Mouse (Mus musculus): Measurements from ENCODE around the gene Sphk1. TPM values are rescaled to one million over a fixed set of nuclear protein-coding genes. Genes with fewer than 3 reads are reported as not detected.

The Sphk1 gene
- polyA plus RNA-seq, 1 experiment from 2014 or later = 3.3 TPM

DNA sequence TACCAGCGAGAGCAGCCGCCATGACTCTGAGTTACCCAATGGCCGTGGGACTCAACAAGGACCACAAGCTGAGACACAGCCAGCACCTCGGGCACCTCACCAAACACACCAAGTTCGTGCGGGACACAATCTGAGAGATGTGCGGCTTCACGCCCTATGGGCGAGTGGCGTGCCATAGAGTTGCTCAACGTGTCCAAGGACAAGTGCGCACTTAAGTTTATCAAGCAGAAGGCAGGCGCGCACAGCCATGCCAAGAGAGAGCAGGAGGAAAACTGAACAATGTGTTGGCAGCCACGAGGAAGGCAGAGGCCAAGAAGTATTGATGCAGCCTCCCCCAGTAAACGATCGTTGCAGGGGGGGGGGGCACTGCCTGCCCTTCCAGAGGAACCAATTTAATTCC is 26.2 kb upstream of the Sphk1 start:
- no peak overlapping the region for H3K9ac ChIP-seq (replicated peaks; ENCODE audit: low read depth, low read length)

DNA sequence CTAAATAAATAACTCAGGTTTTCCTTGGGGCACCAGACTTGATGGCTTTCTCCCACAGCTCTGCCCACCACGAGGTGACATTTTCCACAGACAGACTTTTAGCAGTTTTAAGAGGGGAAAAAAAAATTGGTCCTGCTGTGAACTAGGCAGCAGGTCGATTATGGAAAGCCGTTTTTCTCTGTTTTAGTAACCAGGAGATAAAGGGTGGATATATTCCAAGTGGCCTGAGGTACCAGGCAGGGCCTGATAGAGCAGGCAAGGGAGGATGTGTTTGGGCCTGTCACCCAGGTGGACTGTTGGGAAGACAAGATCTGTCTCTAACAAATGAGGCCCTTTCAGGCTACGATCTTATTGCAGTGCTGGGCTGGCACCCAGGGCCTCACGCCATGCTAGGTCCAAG is 25.2 kb upstream of the Sphk1 start:
- Histone ChIP-seq H3K4me1 (replicated peaks; ENCODE audit: control insufficient read depth, insufficient read depth, low read length) (peaks cover 3% of the 10 kb centered on the region; the same call in 1 of the 2 replicates), H3K27ac (ENCODE audit: low read length) (no peak overlapping the region), H3K4me2 (ENCODE audit: low read length) (no peak overlapping the region), H3K4me3 (replicated peaks; ENCODE audit: low read length) (no peak overlapping the region), H3K9ac (replicated peaks; ENCODE audit: low read depth, low read length) (no peak overlapping the region), H3K36me3 (ENCODE audit: control insufficient read depth, insufficient read depth) (no peaks in the 10 kb centered on the region), H3K9me3 (ENCODE audit: control insufficient read depth, low read length) (no peaks in the 10 kb centered on the region), H3K27me3 (replicated peaks; ENCODE audit: control insufficient read depth, insufficient read depth, low read length) (0 out of 2 replicates have a peak, but pooled peaks cover 2% of the 10 kb centered on the region)
- no peak for ATAC-seq
- 73% methylated on average over 5 of the region's 5 CpGs for WGBS

More for the DNA sequence above, 26.2 kb upstream of the Sphk1 start:
- no peaks in the 10 kb centered on the region for H3K9me3 ChIP-seq (ENCODE audit: control insufficient read depth, low read length)
- H3K4me3 ChIP-seq (replicated peaks; ENCODE audit: low read length) = no peak overlapping the region
- H3K27me3 ChIP-seq (replicated peaks; ENCODE audit: control insufficient read depth, insufficient read depth, low read length) = 0 out of 2 replicates have a peak, but pooled peaks cover 2% of the 10 kb centered on the region
- H3K27ac ChIP-seq (ENCODE audit: low read length) = no peak overlapping the region
- WGBS = 76% methylated on average over 17 of the region's 17 CpGs
- H3K4me2 ChIP-seq (ENCODE audit: low read length) = no peak overlapping the region
- H3K36me3 ChIP-seq (ENCODE audit: control insufficient read depth, insufficient read depth) = no peaks in the 10 kb centered on the region
- no peak for ATAC-seq
- peaks cover 3% of the 10 kb centered on the region; the same call in 1 of the 2 replicates for H3K4me1 ChIP-seq (replicated peaks; ENCODE audit: control insufficient read depth, insufficient read depth, low read length)

DNA sequence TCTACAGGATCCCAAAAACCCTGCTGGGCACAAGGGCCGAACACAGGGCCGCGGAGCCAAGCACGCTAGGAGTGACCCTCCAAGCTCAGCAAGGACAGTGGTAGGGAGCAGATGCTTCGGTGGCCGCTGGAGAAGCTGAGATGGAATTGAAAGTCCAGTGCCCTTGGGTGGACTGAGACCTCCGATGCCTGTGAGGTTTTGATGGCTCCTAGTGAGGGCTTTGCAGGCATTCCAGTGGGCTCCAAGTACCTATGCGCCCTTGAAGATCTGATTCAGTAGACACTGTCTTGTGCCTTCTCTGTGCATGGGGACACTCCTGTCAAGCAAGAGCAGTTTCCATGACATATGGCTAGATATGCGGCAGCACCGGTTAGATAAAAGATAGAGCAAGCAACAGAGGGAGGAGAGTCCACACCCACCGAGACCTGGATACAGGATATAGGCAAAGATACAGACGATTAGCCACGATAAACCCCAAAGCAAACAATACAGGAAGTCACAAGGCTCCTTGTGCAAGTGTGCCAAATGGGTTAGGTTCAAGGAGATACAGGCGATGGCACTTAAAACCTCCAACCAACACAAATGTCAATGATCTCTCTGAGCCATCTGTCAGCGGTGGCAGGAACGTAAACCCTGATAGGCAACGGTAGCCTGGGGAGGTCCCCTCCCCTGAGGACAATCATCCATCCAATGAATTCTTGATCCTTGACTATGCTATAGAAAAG is 24.4 kb upstream of the Sphk1 start:
- Histone ChIP-seq H3K4me1 (replicated peaks; ENCODE audit: control insufficient read depth, insufficient read depth, low read length) (peaks cover under 1% of the 10 kb centered on the region; the same call in 1 of the 2 replicates), H3K4me2 (ENCODE audit: low read length) (no peak overlapping the region), H3K27me3 (replicated peaks; ENCODE audit: control insufficient read depth, insufficient read depth, low read length) (0 out of 2 replicates have a peak, but pooled peaks cover 2% of the 10 kb centered on the region), H3K9ac (replicated peaks; ENCODE audit: low read depth, low read length) (no peak overlapping the region), H3K4me3 (replicated peaks; ENCODE audit: low read length) (no peak overlapping the region), H3K9me3 (ENCODE audit: control insufficient read depth, low read length) (no peaks in the 10 kb centered on the region), H3K27ac (ENCODE audit: low read length) (no peak overlapping the region), H3K36me3 (ENCODE audit: control insufficient read depth, insufficient read depth) (no peaks in the 10 kb centered on the region)
- WGBS = 86% methylated on average over 17 of the region's 17 CpGs
- ATAC-seq = no peak

DNA sequence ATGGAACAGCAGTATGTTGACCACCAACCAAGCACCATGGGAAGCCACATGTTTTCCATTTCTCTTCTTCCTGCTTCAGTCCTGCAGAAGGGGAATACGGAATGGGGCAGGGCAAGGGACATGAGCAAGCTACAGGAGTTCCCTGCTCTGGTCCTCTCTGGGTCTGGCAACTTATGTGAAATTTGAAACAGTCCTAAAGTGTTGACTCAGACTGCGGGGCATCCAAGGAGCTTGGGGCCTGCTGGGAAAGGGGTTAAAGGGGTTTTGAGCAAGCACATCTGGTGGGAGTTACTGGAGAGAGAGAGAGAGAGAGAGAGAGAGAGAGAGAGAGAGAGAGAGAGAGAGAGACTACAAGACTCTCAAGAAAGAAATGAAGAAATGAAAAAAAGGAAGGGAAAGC is 22.0 kb upstream of the Sphk1 start:
- no peak overlapping the region for H3K27ac ChIP-seq (ENCODE audit: low read length)
- H3K4me1 ChIP-seq (replicated peaks; ENCODE audit: control insufficient read depth, insufficient read depth, low read length) = no peaks in the 10 kb centered on the region
- WGBS = 61% methylated on average over 2 of the region's 2 CpGs
- no peaks in the 10 kb centered on the region for H3K36me3 ChIP-seq (ENCODE audit: control insufficient read depth, insufficient read depth)
- H3K27me3 ChIP-seq (replicated peaks; ENCODE audit: control insufficient read depth, insufficient read depth, low read length) = 0 out of 2 replicates have a peak, but pooled peaks cover 2% of the 10 kb centered on the region
- no peak overlapping the region for H3K4me2 ChIP-seq (ENCODE audit: low read length)
- ATAC-seq = no peak
- H3K9me3 ChIP-seq (ENCODE audit: control insufficient read depth, low read length) = no peaks in the 10 kb centered on the region
- no peak overlapping the region for H3K4me3 ChIP-seq (replicated peaks; ENCODE audit: low read length)
- no peak overlapping the region for H3K9ac ChIP-seq (replicated peaks; ENCODE audit: low read depth, low read length)

DNA sequence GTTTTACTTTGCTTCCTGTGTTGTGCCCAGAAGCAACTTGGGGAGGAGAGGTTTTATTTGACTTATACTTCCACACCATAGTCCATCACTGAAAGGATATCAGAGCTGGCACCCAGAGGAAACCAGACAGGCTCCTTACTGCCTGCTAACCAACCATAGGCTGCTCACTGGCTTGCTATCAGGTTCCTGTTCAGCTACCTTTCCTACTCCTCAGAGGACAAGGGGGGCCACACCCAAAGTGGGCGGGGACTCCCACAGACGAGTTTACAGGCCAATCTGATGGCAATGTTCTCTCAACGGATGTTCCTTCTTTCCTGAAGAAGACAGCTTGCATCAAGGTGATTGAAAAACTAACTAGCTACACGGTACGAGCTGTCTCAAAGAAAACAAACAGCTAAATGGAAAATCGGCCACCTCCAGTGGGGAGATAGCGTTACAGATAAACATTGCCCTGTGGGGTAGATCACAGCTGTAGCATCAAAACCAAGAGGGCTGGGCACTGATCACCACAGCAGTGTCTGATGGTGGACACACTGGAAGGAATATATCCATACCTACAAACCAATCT is 19.3 kb upstream of the Sphk1 start:
- WGBS = 75% methylated on average over 7 of the region's 7 CpGs
- H3K9me3 ChIP-seq (ENCODE audit: control insufficient read depth, low read length) = no peaks in the 10 kb centered on the region
- H3K36me3 ChIP-seq (ENCODE audit: control insufficient read depth, insufficient read depth) = no peaks in the 10 kb centered on the region
- no peak overlapping the region for H3K9ac ChIP-seq (replicated peaks; ENCODE audit: low read depth, low read length)
- no peak for ATAC-seq
- no peak overlapping the region for H3K4me2 ChIP-seq (ENCODE audit: low read length)
- H3K27me3 ChIP-seq (replicated peaks; ENCODE audit: control insufficient read depth, insufficient read depth, low read length) = 0 out of 2 replicates have a peak, but pooled peaks cover 2% of the 10 kb centered on the region
- H3K4me1 ChIP-seq (replicated peaks; ENCODE audit: control insufficient read depth, insufficient read depth, low read length) = peaks cover 6% of the 10 kb centered on the region
- H3K27ac ChIP-seq (ENCODE audit: low read length) = no peak overlapping the region
- H3K4me3 ChIP-seq (replicated peaks; ENCODE audit: low read length) = no peak overlapping the region

DNA sequence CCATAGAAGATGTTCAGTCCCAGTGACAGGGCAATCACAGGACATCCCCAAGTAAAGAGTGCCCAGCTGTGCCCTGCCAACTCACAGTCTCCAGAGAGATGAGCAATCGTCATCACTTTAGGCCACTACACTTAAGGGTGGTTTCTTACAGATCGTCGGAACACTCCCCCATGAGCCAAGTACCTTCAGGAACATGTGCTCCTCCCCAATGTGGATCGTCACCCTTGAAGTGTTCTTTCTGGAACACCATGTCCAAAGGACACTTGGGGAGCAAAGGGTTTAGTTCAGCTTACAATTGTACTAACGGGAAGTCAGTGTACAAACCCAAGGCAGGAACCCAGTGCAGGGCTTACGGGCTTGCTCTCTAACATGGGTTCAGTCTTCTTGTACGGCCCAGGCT is 18.6 kb upstream of the Sphk1 start:
- Histone ChIP-seq H3K36me3 (ENCODE audit: control insufficient read depth, insufficient read depth) (no peaks in the 10 kb centered on the region), H3K4me3 (replicated peaks; ENCODE audit: low read length) (no peak overlapping the region), H3K27ac (ENCODE audit: low read length) (no peak overlapping the region), H3K9me3 (ENCODE audit: control insufficient read depth, low read length) (no peaks in the 10 kb centered on the region), H3K4me2 (ENCODE audit: low read length) (no peak overlapping the region), H3K9ac (replicated peaks; ENCODE audit: low read depth, low read length) (no peak overlapping the region), H3K4me1 (replicated peaks; ENCODE audit: control insufficient read depth, insufficient read depth, low read length) (peaks cover 6% of the 10 kb centered on the region), H3K27me3 (replicated peaks; ENCODE audit: control insufficient read depth, insufficient read depth, low read length) (0 out of 2 replicates have a peak, but pooled peaks cover 2% of the 10 kb centered on the region)
- 95% methylated on average over 7 of the region's 7 CpGs for WGBS
- no peak for ATAC-seq

DNA sequence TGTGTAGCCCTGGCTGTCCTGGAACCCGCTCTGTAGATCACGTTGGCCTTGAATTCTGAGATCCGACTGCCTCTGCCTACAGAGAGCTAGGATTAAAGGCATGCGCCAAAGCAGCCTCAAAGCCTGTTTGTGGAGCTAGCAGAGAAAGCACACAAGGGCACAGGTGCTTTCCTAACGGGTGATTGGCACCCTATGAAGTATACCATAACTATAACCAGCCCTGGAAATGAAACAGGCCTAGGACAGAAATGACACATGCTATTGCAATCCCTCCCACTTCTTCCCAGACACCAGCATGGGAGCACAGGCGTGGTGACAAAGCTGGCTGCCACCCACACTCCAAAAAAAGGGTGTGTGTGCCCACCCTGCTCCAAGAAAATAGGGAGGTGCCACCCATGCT is 17.7 kb upstream of the Sphk1 start:
- no peaks in the 10 kb centered on the region for H3K9me3 ChIP-seq (ENCODE audit: control insufficient read depth, low read length)
- no peak for ATAC-seq
- 73% methylated on average over 6 of the region's 6 CpGs for WGBS

DNA sequence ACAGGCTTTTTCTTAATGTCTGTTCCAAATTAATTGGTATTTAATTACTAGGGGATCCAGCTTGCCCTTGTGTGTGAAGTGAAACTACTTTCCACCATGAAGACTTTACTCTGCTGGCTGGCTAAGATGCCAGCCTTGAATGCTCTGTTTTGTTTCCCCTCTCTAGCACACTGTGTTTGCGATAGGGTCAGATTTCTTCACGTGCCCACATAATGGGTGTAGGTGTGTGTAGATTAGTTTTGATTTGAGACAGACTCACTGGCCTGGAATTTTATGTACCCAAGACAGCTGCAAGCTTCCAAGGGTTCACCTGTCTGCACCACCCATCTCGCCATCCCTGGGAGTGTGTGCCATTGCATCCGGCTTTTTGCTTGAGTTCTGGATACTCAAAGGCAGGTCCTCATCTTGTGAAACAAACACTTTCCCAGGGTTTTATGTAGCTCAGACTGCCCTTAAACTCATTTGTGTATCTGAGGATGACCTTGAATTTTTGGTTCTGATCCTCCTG is 17.1 kb upstream of the Sphk1 start:
- Histone ChIP-seq H3K4me2 (ENCODE audit: low read length) (no peak overlapping the region), H3K9me3 (ENCODE audit: control insufficient read depth, low read length) (no peaks in the 10 kb centered on the region), H3K27ac (ENCODE audit: low read length) (no peak overlapping the region), H3K4me1 (replicated peaks; ENCODE audit: control insufficient read depth, insufficient read depth, low read length) (peaks cover 6% of the 10 kb centered on the region), H3K36me3 (ENCODE audit: control insufficient read depth, insufficient read depth) (no peaks in the 10 kb centered on the region), H3K9ac (replicated peaks; ENCODE audit: low read depth, low read length) (no peak overlapping the region), H3K27me3 (replicated peaks; ENCODE audit: control insufficient read depth, insufficient read depth, low read length) (no peaks in the 10 kb centered on the region), H3K4me3 (replicated peaks; ENCODE audit: low read length) (no peak overlapping the region)
- ATAC-seq = no peak
- 80% methylated on average over 4 of the region's 4 CpGs for WGBS

More for the DNA sequence above, 17.7 kb upstream of the Sphk1 start:
- 0 out of 2 replicates have a peak, but pooled peaks cover 2% of the 10 kb centered on the region for H3K27me3 ChIP-seq (replicated peaks; ENCODE audit: control insufficient read depth, insufficient read depth, low read length)
- no peak overlapping the region for H3K4me3 ChIP-seq (replicated peaks; ENCODE audit: low read length)
- peaks cover 6% of the 10 kb centered on the region for H3K4me1 ChIP-seq (replicated peaks; ENCODE audit: control insufficient read depth, insufficient read depth, low read length)
- H3K27ac ChIP-seq (ENCODE audit: low read length) = no peak overlapping the region
- no peaks in the 10 kb centered on the region for H3K36me3 ChIP-seq (ENCODE audit: control insufficient read depth, insufficient read depth)
- H3K4me2 ChIP-seq (ENCODE audit: low read length) = no peak overlapping the region
- no peak overlapping the region for H3K9ac ChIP-seq (replicated peaks; ENCODE audit: low read depth, low read length)

DNA sequence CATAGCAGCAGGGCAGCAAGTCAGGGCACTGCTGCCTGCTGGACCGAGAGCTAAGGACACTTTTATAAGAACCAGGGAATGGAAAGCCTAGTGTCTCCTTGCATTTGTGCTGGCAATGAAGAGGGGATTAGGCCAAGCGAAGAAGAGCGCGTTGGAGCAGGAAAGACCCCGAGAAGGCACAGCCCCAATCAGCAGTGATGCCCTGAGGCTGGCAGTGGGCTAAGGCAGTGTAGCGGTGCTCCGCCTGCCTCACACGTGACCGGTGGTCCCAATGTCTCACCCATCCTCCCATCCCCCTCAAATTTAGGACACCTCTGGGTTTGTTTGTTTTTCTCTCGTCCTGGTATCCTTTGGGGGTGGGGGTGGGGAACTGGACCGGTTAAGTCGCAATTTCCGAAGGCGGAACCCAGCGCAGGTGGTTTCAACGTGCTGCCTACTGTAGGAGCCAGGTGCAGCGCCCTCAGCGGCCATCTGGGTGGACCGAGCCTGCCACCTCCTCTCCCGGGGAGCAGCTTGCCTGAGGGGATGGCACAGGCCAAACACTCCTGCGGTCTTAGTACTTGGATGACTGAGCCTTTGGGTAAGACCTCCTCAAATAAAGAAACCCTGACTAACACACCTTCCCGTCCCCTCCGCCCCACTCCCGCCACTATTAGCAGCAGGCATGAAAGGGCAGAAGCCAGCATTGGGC is 15.2 kb upstream of the Sphk1 start:
- Histone ChIP-seq H3K27ac (ENCODE audit: low read length) (no peak overlapping the region), H3K27me3 (replicated peaks; ENCODE audit: control insufficient read depth, insufficient read depth, low read length) (no peaks in the 10 kb centered on the region), H3K4me1 (replicated peaks; ENCODE audit: control insufficient read depth, insufficient read depth, low read length) (peaks cover 6% of the 10 kb centered on the region), H3K36me3 (ENCODE audit: control insufficient read depth, insufficient read depth) (no peaks in the 10 kb centered on the region), H3K9ac (replicated peaks; ENCODE audit: low read depth, low read length) (0 out of 2 replicates have a peak overlapping the region, but pooled peaks have one; percentile 9), H3K4me3 (replicated peaks; ENCODE audit: low read length) (no peak overlapping the region), H3K4me2 (ENCODE audit: low read length) (peak overlapping the region; percentile 9; the same call in 1 of the 2 replicates), H3K9me3 (ENCODE audit: control insufficient read depth, low read length) (no peaks in the 10 kb centered on the region)
- WGBS = 11% methylated on average over 24 of the region's 24 CpGs
- no peak for ATAC-seq
